Mouse (Mus musculus) kidney, embryonic 14.5 days (tissue): ENCODE data around the gene Krcc1. TPM values are rescaled to one million over a fixed set of nuclear protein-coding genes. Genes with fewer than 3 reads are reported as not detected.
"Not testable (repeated sequence)": the region's sequence is repeated elsewhere in the genome, so short reads cannot be mapped to it uniquely, and the experiment has no call there.

ENCODE experiments used
- ATAC-seq: fragments of 200-750 bp; cut with Nextera tagmentation; 2 replicates; pipeline ENCODE4 v1.8.0; 2017; ENCODE audit warnings: moderate number of reproducible peaks, mild to moderate bottlenecking, moderate TSS enrichment, moderate library complexity; ENCODE audit not compliant: low FRiP score, low TSS enrichment
- H3K27ac ChIP-seq: fragments of 300-500 bp; sonication (generic); 2 replicates; pipeline ENCODE4 v1.5.1; 2014; ENCODE audit warnings: low read depth, mild to moderate bottlenecking, low read length, moderate library complexity, mixed read lengths
- H3K27me3 ChIP-seq: fragments of 300-500 bp; sonication (generic); 2 replicates; pipeline ENCODE4 v1.6.1; 2014; ENCODE audit warnings: mild to moderate bottlenecking, low read length; ENCODE audit not compliant: control insufficient read depth, insufficient read depth
- H3K36me3 ChIP-seq: fragments of 300-500 bp; sonication (generic); 2 replicates; pipeline ENCODE4 v1.6.1; 2014; ENCODE audit warnings: low read length, mixed read lengths; ENCODE audit not compliant: control insufficient read depth, insufficient read depth
- H3K4me1 ChIP-seq: fragments of 300-500 bp; sonication (generic); 2 replicates; pipeline ENCODE4 v1.6.1; 2014; ENCODE audit warnings: low read length, mixed read lengths; ENCODE audit not compliant: control insufficient read depth, insufficient read depth
- H3K4me2 ChIP-seq: fragments of 300-500 bp; sonication (generic); replicated peaks from 2 replicates; pipeline ENCODE4 v1.6.1; 2014; ENCODE audit warnings: low read depth, mild to moderate bottlenecking, low read length
- H3K4me3 ChIP-seq: fragments of 300-500 bp; sonication (generic); 2 replicates; pipeline ENCODE4 v1.5.1; 2014; ENCODE audit warnings: mild to moderate bottlenecking, low read length
- H3K9ac ChIP-seq: fragments of 300-500 bp; sonication (generic); 2 replicates; pipeline ENCODE4 v1.6.1; 2014; ENCODE audit warnings: low read depth, mild to moderate bottlenecking, low read length, moderate library complexity
- H3K9me3 ChIP-seq: fragments of 300-500 bp; sonication (generic); 2 replicates; pipeline ENCODE4 v1.6.1; 2016; ENCODE audit warnings: low read length; ENCODE audit not compliant: control insufficient read depth
- WGBS: fragments of 180-500 bp; shearing (Covaris S2); extraction: QIAGEN DNeasy Blood & Tissue Kit; methylation state at CpG from one replicate; pipeline ENCODE4 v1.1.7; 2014; 5-methylcytosine and 5-hydroxymethylcytosine counted together
- polyA plus RNA-seq: library from polyadenylated mRNA; unstranded; fragments of >200 nt; fragmentation: Nextera tagmentation; extraction: Ambion mirVana; gene quantifications from 2 replicates; pipeline ENCODE4 v1.2.1, GENCODE M21; 2014

The Krcc1 gene
- polyA plus RNA-seq, 1 experiment from 2014 or later, result 53.3 TPM

- H3K9me3 ChIP-seq, result no peaks in the 10 kb centered on the region
- H3K4me2 ChIP-seq, result no peak overlapping the region
- no peak overlapping the region for H3K9ac ChIP-seq
- H3K36me3 ChIP-seq, result no peaks in the 10 kb centered on the region
- ATAC-seq, result no peak
- WGBS, result 40% methylated on average over 3 of the region's 3 CpGs
- no peaks in the 10 kb centered on the region for H3K4me1 ChIP-seq
- no peak overlapping the region for H3K27ac ChIP-seq
- H3K4me3 ChIP-seq, result no peak overlapping the region
- H3K27me3 ChIP-seq, result no peaks in the 10 kb centered on the region
These were observed 27.3 kb downstream of the Krcc1 start for GRCm38 (mm10) chr6:71298751-71299150.

GRCm38 (mm10) chr6:71302097-71302731, 30.7 kb downstream of the Krcc1 start:
- Histone ChIP-seq H3K27me3 (no peaks in the 10 kb centered on the region), H3K9me3 (no peaks in the 10 kb centered on the region), H3K4me3 (no peak overlapping the region), H3K4me2 (no peak overlapping the region), H3K36me3 (no peaks in the 10 kb centered on the region), H3K27ac (no peak overlapping the region), H3K9ac (no peak overlapping the region), H3K4me1 (no peaks in the 10 kb centered on the region)
- no peak for ATAC-seq
- 62% methylated on average over 6 of the region's 6 CpGs for WGBS

DNA sequence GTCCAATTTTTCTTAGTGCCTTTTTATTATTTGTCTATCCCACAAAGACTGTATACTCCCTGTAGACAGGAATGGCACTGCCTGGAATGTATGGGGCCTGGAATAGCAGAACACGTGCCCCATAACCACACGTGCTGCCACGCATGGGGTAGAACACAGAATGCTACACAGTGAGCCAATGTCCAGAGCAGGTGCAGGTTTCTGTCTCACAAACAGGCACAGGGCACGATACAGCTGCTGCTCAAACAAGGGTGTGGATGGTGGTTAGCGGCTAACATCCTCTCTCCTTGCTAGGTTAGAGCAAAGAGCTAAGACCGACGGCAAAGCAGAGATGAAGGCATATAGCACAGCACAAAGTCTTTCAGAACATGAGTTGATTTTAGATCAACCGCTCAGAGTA, 36.0 kb downstream of the Krcc1 start:
- Histone ChIP-seq H3K4me1 (no peaks in the 10 kb centered on the region), H3K36me3 (no peaks in the 10 kb centered on the region), H3K4me3 (no peak overlapping the region), H3K27me3 (no peaks in the 10 kb centered on the region), H3K27ac (no peak overlapping the region), H3K9ac (no peak overlapping the region), H3K9me3 (no peaks in the 10 kb centered on the region), H3K4me2 (no peak overlapping the region)
- no peak for ATAC-seq
- 94% methylated on average over 8 of the region's 8 CpGs for WGBS

DNA sequence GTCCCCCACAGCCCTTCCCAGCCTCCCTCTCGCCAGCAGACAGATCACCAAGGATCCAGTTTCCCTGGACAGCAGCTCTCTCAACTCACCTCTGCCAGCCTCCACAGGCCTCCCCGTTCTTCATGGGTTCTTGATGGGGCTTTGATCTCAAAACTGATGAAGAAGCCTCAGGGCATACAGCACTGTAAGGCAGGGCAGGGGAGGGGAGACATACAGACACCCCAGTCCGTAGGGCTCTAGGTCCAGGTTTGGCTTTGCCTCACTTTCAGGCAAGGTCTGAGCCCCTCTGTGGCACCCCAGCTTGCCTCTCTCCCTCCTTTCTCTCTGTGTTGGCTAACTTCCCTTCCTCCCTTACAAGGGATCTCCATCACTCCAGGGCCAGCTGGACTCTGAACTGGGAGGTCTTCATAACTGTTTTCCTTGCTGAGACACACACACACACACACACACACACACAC, 50.4 kb downstream of the Krcc1 start, which contains the start of gene Smyd1:
Smyd1 (minus strand) TSS at position 408 of the 458 bp plus-strand sequence.
- no peak within 1 kb of the TSS for H3K4me2 ChIP-seq
- H3K9ac ChIP-seq, result no peak within 1 kb of the TSS
- no peak within 1 kb of the TSS for H3K27ac ChIP-seq
- no peak for ATAC-seq
- no peaks in the 10 kb centered on the region for H3K27me3 ChIP-seq
- H3K4me1 ChIP-seq, result no peaks in the 10 kb centered on the region
- 77% methylated on average over 3 of the region's 3 CpGs for WGBS
- no peak within 1 kb of the TSS for H3K4me3 ChIP-seq
- H3K36me3 ChIP-seq, result no peaks in the 10 kb centered on the region
- no peaks in the 10 kb centered on the region for H3K9me3 ChIP-seq

DNA sequence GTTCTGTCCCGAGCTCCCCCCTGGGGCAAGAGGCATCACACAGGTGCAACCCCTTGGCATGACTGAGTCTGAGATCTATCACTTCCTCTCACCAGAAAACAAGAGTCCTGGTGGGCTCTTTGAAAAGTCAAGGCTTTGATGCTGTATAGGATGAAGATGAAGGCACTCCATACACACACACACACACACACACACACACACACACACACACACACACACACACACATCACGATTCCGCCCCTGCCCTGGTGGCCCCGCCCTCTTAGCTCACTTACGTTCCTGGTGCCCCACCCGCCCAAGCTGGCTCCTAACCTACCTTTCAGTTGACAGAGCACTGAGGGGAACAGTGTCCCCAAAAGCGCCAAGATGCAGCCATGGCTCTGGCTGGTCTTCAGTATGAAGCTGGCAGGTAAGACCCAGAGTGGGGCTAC, 51.0 kb downstream of the Krcc1 start, which contains the start of gene Cd8b1:
Cd8b1 (plus strand) TSS at position 298 of the 431 bp plus-strand sequence.
- no peaks in the 10 kb centered on the region for H3K4me1 ChIP-seq
- no peak for ATAC-seq
- no peaks in the 10 kb centered on the region for H3K9me3 ChIP-seq
- no peak within 1 kb of the TSS for H3K4me2 ChIP-seq
- 83% methylated on average over 7 of the region's 7 CpGs for WGBS
- no peak within 1 kb of the TSS for H3K4me3 ChIP-seq
- no peaks in the 10 kb centered on the region for H3K27me3 ChIP-seq
- H3K9ac ChIP-seq, result no peak within 1 kb of the TSS
- no peak within 1 kb of the TSS for H3K27ac ChIP-seq
- no peaks in the 10 kb centered on the region for H3K36me3 ChIP-seq

- Histone ChIP-seq H3K4me3 (no peak overlapping the region), H3K4me2 (no peak overlapping the region), H3K9me3 (no peaks in the 10 kb centered on the region), H3K9ac (no peak overlapping the region), H3K36me3 (no peaks in the 10 kb centered on the region), H3K4me1 (no peaks in the 10 kb centered on the region), H3K27ac (no peak overlapping the region), H3K27me3 (no peaks in the 10 kb centered on the region)
- 89% methylated on average over 9 of the region's 9 CpGs for WGBS
- no peak for ATAC-seq
These were observed 53.3 kb downstream of the Krcc1 start for GRCm38 (mm10) chr6:71324816-71325215.

DNA sequence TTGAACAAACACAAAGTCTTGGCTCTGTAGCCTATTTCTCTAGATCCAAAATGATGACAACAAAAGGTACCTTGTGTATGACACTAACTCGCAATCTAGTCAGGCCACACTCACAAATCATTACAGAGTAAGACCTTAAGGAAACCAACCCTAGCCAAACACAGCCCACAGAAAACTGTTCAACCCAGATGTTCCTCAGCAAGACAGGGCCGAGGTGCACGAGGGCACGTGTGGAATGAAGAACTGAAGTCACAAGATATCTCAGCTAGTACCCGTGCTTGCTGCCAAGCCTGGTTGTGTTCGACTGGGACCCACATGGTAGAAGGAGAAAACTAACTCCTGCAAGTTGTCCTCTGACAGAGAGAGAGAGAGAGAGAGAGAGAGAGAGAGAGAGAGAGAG, 58.4 kb downstream of the Krcc1 start:
- no peaks in the 10 kb centered on the region for H3K4me1 ChIP-seq
- H3K27me3 ChIP-seq, result no peaks in the 10 kb centered on the region
- no peaks in the 10 kb centered on the region for H3K9me3 ChIP-seq
- no peak overlapping the region for H3K9ac ChIP-seq
- H3K4me3 ChIP-seq, result no peak overlapping the region
- ATAC-seq, result no peak
- H3K27ac ChIP-seq, result no peak overlapping the region
- H3K36me3 ChIP-seq, result no peaks in the 10 kb centered on the region
- WGBS, result 84% methylated on average over 6 of the region's 6 CpGs
- no peak overlapping the region for H3K4me2 ChIP-seq

DNA sequence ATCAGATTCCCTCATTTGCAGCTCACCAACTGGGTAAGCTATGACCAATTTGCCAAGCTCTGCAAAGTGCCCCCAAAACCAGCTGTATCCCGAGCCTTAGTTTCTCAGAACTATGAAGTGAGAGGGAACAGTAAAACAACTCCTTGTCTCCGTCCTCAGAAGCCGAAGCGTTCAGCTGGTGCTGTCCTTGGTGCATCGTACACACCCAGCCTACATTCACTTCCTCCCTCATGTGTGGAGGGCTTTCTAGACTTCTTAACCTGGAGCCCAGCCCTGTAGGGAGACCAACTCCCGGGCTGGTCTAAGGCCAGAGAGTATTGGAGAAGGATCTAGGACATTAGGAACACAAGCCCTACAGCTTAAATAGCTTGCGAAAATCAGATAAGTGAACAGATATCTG, 59.0 kb downstream of the Krcc1 start:
- no peak overlapping the region for H3K27ac ChIP-seq
- no peaks in the 10 kb centered on the region for H3K27me3 ChIP-seq

GRCm38 (mm10) chr6:71331491-71331890, 60.0 kb downstream of the Krcc1 start:
- not testable (repeated sequence) for ATAC-seq, H3K27ac ChIP-seq, H3K36me3 ChIP-seq, H3K4me2 ChIP-seq, H3K27me3 ChIP-seq, H3K9me3 ChIP-seq, H3K9ac ChIP-seq, H3K4me3 ChIP-seq, H3K4me1 ChIP-seq
- 76% methylated on average over 1 of the region's 4 CpGs for WGBS

More for the DNA sequence above, 59.0 kb downstream of the Krcc1 start:
- Histone ChIP-seq H3K9me3 (no peaks in the 10 kb centered on the region), H3K4me2 (no peak overlapping the region), H3K4me3 (no peak overlapping the region), H3K9ac (no peak overlapping the region), H3K36me3 (no peaks in the 10 kb centered on the region), H3K4me1 (no peaks in the 10 kb centered on the region)
- no peak for ATAC-seq
- 77% methylated on average over 7 of the region's 7 CpGs for WGBS
